Mouse (Mus musculus): ENCODE results near the gene Gm20388.

DNA sequence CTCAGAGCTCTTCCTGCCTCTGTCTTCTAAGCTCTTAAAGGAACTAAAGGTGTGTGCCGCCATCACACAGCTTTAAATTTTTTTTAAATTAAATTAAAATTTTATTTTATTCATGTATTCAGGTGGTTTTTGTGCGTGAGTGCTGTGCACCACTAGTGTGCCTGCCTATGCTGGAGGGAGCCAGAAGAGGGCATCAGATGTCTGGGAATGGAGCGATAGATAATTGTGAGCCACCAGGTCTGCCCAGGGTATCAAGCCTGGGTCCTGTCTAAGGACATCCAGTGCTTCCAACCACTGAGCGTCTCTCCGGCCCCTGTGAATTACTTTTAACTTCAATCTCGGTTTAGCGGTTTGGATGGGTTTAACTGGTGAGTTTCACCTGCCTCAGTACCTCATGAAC lies 3572.0 kb downstream of the Gm20388 start:
- TF ChIP-seq GATA1 (IDR thresholded peaks at IDR 0.05; ENCODE audit: low read length) (no peak), TAL1 (IDR thresholded peaks at IDR 0.05; ENCODE audit: low read length) (no peak)

Measured in erythroblast, embryonic 14.5 days (primary cell).